Comparison of ENCODE assay signal across 17 mouse cellular contexts in the genomic region with DNA sequence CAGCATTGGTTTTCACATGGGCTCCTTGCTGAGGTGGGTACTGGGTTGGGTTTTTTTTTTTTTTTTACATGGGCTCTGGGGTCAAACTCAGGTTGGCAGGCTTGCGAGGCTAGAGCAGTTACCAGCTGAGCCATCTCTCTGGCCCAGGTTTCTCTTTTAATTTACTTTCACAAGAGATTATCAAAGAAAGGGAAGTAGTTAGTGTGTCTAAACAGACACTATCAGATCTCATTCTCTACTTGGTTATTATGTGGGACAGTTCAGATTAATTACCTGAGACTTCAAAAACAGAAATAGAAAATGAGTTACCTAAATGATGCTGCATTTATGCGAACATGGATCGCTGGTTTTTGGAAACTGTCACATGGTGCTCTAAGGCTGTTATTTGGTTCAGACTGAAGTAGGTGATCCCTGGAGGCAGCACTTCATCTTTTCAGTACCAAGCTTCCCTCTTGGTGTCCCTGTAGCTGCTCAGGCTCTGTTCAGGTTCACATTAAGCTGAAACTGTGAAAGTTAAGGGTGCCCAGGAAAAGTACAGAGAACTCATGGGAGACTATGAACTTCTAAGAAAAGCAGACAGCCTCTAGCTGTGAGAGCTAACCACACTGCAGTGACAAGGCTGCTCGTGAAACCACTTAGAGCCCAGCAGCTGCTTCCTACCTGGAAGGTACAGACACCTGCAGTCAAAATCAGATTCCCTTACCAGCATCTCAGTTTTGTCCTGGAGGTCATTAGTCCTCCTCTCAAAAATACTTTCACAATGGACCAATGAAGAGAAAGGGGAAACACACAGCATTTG.
"Had no signal": no experiment of that assay in that cellular context is flagged by ENCODE, and none has a peak within 500 bp of the region (broad histone marks: within the 10 kb centered on the region; RNA-seq: fewer than 3 reads in every experiment).

No protein-coding gene starts in this region.

- H3K4me1 ChIP-seq: kidney, embryonic 15.5 days; limb, embryonic 15.5 days; liver, embryonic 12.5 days; megakaryocyte, embryonic 14.5 days; neural tube, embryonic 15.5 days; stomach, embryonic 15.5 days had no signal

- H3K27ac ChIP-seq: kidney, embryonic 15.5 days; limb, embryonic 15.5 days; liver, embryonic 12.5 days; midbrain, embryonic 12.5 days; neural tube, embryonic 15.5 days; stomach, embryonic 15.5 days had no signal

- H3K4me2 ChIP-seq: kidney, embryonic 15.5 days; limb, embryonic 15.5 days; liver, embryonic 12.5 days; lung, embryonic 14.5 days; midbrain, embryonic 12.5 days; neural tube, embryonic 15.5 days; stomach, embryonic 15.5 days had no signal

- H3K27me3 ChIP-seq: kidney, embryonic 15.5 days; limb, embryonic 15.5 days; liver, embryonic 12.5 days; midbrain, embryonic 12.5 days; neural tube, embryonic 15.5 days; stomach, embryonic 15.5 days had no signal

- DNase-seq: kidney, adult 2 months; kidney, postnatal 25 days; layer of hippocampus, adult 9-11 months; layer of hippocampus, postnatal 36 days; lung, embryonic 14.5 days; lung, postnatal 10 days; lung, postnatal 4 days; spleen, adult 18-20 months; thymus, adult 2 months; thymus, postnatal 4 days had no signal

- H3K9me3 ChIP-seq: kidney, embryonic 15.5 days; limb, embryonic 15.5 days; liver, embryonic 12.5 days; megakaryocyte, embryonic 14.5 days; midbrain, embryonic 12.5 days; neural tube, embryonic 15.5 days; stomach, embryonic 15.5 days had no signal

- H3K36me3 ChIP-seq: kidney, embryonic 15.5 days; limb, embryonic 15.5 days; liver, embryonic 12.5 days; midbrain, embryonic 12.5 days; neural tube, embryonic 15.5 days; stomach, embryonic 15.5 days had no signal

- ATAC-seq: liver, embryonic 12.5 days had no signal

- H3K9ac ChIP-seq: kidney, embryonic 15.5 days; limb, embryonic 15.5 days; liver, embryonic 12.5 days; lung, embryonic 14.5 days; midbrain, embryonic 12.5 days; neural tube, embryonic 15.5 days; stomach, embryonic 15.5 days had no signal

- H3K4me3 ChIP-seq: kidney, embryonic 15.5 days; limb, embryonic 15.5 days; liver, embryonic 12.5 days; megakaryocyte, embryonic 14.5 days; midbrain, embryonic 12.5 days; neural tube, embryonic 15.5 days; stomach, embryonic 15.5 days had no signal
